Mouse (Mus musculus) heart, postnatal 0 days (tissue): ENCODE measurements around the gene Prickle1. TPM values are rescaled to one million over a fixed set of nuclear protein-coding genes. Genes with fewer than 3 reads are reported as not detected.
A peak's percentile ranks its signal among the peaks of the same experiment; 100 is the strongest.

Experiments
- ATAC-seq: fragments of 200-750 bp; cut with Nextera tagmentation; 2 replicates; pipeline ENCODE4 v1.8.0; 2017; ENCODE audit warnings: low read depth, moderate number of reproducible peaks, moderate library complexity; ENCODE audit not compliant: insufficient read depth
- DNase-seq: peaks from one replicate; pipeline ENCODE4 v3.0.0-alpha.2; 2016; ENCODE audit warnings: low spot score
- H3K27ac ChIP-seq: fragments of 300-500 bp; sonication (generic); 2 replicates; pipeline ENCODE4 v1.5.1; 2014; ENCODE audit warnings: low read depth, mild to moderate bottlenecking
- H3K27me3 ChIP-seq: fragments of 300-500 bp; sonication (generic); 2 replicates; pipeline ENCODE4 v1.6.1; 2014; ENCODE audit warnings: low read length, mixed read lengths; ENCODE audit not compliant: control insufficient read depth, insufficient read depth
- H3K36me3 ChIP-seq: fragments of 300-500 bp; sonication (generic); replicated peaks from 2 replicates; pipeline ENCODE4 v1.6.1; 2014; ENCODE audit warnings: low read length, mixed read lengths; ENCODE audit not compliant: control insufficient read depth, insufficient read depth
- H3K4me1 ChIP-seq: fragments of 300-500 bp; sonication (generic); 2 replicates; pipeline ENCODE4 v1.6.1; 2014; ENCODE audit warnings: antibody characterized with exemption; ENCODE audit not compliant: control insufficient read depth, insufficient read depth
- H3K4me2 ChIP-seq: fragments of 300-500 bp; sonication (generic); 2 replicates; pipeline ENCODE4 v1.6.1; 2014; ENCODE audit warnings: low read depth, mild to moderate bottlenecking, low read length, moderate library complexity
- H3K4me3 ChIP-seq: fragments of 300-500 bp; sonication (generic); 2 replicates; pipeline ENCODE4 v1.5.1; 2014; ENCODE audit warnings: low read depth, low read length
- H3K9ac ChIP-seq: fragments of 300-500 bp; sonication (generic); replicated peaks from 2 replicates; pipeline ENCODE4 v1.6.1; 2014; ENCODE audit warnings: low read depth, low read length, mixed read lengths
- H3K9me3 ChIP-seq: fragments of 300-500 bp; sonication (generic); replicated peaks from 2 replicates; pipeline ENCODE4 v1.6.1; 2016; ENCODE audit warnings: low read length; ENCODE audit not compliant: control insufficient read depth
- CTCF ChIP-seq: IDR thresholded peaks from 2 replicates; pipeline ENCODE4 v1.5.1; 2016; ENCODE audit warnings: antibody characterized with exemption, control low read depth, low read depth
- EP300 ChIP-seq: IDR thresholded peaks from 2 replicates; pipeline ENCODE4 v1.6.1; 2016; ENCODE audit warnings: antibody characterized with exemption, low read depth
- WGBS: fragments of 180-500 bp; shearing (Covaris S2); extraction: QIAGEN DNeasy Blood & Tissue Kit; methylation state at CpG from one replicate; pipeline ENCODE4 v1.1.7; 2014; 5-methylcytosine and 5-hydroxymethylcytosine counted together
- polyA plus RNA-seq: library from polyadenylated mRNA; unstranded; fragments of >200 nt; fragmentation: Nextera tagmentation; extraction: Ambion mirVana; gene quantifications from 2 replicates; pipeline ENCODE4 v1.2.1, GENCODE M21; 2015
- total RNA-seq: library from RNA; depleted of rRNA; stranded (reverse); fragments of >200 nt; gene quantifications from 2 replicates; pipeline ENCODE4 v1.2.3, GENCODE M21; 2014; ENCODE audit warnings: low replicate concordance

The Prickle1 gene
- total and polyA plus RNA-seq, 2 experiments from 2014 or later, result 21.0 to 24.2 TPM

GRCm38 (mm10) chr15:93518941-93519835, 76.5 kb downstream of the Prickle1 start:
- peak overlapping the region; percentile 81 for H3K9ac ChIP-seq
- peak overlapping the region; percentile 100 for H3K27ac ChIP-seq
- peak; percentile 75 for TF ChIP-seq CTCF
- TF ChIP-seq EP300, result peak; percentile 11
- H3K4me1 ChIP-seq, result peaks cover 56% of the 10 kb centered on the region
- no peaks in the 10 kb centered on the region for H3K36me3 ChIP-seq
- WGBS, result under 1% methylated on average over 85 of the region's 85 CpGs
- DNase-seq (peak; percentile 77), ATAC-seq (peak; percentile 84)
- peak overlapping the region; percentile 89 for H3K4me3 ChIP-seq
- H3K4me2 ChIP-seq, result peak overlapping the region; percentile 85
- no peaks in the 10 kb centered on the region for H3K27me3 ChIP-seq
- H3K9me3 ChIP-seq, result no peaks in the 10 kb centered on the region

DNA sequence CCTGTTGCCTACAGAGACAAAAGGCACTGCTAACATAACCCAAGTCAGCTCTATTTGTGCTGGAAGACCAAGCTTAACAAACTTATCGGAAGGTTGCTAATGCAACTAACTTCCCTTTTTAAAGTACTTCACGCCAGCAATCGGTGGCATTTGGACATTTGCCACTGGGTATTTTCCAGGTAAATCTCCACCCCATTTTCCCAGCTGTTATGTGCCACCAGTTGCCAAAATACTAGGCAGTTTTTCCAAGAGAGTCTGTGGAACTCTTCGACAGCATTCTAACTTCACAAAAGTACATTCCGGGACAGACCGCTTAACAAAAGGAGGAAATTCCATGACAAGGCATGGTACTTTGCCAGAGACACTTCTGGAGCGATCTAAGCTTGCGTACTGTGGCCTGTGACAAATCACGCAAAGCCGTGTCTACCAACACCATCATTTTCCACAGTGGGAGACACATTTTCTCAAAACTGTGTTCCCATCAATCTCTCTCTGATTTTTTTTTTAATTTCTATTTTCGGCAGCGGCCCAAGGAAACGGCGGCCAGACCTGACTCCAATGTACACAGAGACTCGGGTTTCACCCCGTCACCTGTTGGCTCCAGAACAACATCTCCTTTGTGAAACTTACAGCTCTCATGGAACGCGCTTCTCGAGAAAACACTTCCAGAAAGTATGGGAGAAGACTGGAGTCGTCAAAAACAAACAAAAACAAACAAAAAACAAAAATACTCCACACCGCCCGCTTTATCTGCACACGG, 77.4 kb downstream of the Prickle1 start:
- Histone ChIP-seq H3K9ac (peak overlapping the region; percentile 81), H3K4me1 (peaks cover 56% of the 10 kb centered on the region), H3K4me2 (peak overlapping the region; percentile 85), H3K4me3 (peak overlapping the region; percentile 89), H3K27me3 (no peaks in the 10 kb centered on the region), H3K36me3 (no peaks in the 10 kb centered on the region), H3K9me3 (no peaks in the 10 kb centered on the region), H3K27ac (peak overlapping the region; percentile 100)
- peak; percentile 47; the same call in 1 of the 2 replicates for TF ChIP-seq EP300
- TF ChIP-seq CTCF, result no peak
- DNase-seq (peak; percentile 79), ATAC-seq (no peak; the same call in 1 of the 2 replicates)
- WGBS, result 1% methylated on average over 23 of the region's 23 CpGs

- 64% methylated on average over 11 of the region's 11 CpGs for WGBS
- peaks cover 55% of the 10 kb centered on the region for H3K4me1 ChIP-seq
- peaks cover 3% of the 10 kb centered on the region; the same call in 1 of the 2 replicates for H3K36me3 ChIP-seq
Measured at GRCm38 (mm10) chr15:93517022-93517565, 78.6 kb downstream of the Prickle1 start.

DNA sequence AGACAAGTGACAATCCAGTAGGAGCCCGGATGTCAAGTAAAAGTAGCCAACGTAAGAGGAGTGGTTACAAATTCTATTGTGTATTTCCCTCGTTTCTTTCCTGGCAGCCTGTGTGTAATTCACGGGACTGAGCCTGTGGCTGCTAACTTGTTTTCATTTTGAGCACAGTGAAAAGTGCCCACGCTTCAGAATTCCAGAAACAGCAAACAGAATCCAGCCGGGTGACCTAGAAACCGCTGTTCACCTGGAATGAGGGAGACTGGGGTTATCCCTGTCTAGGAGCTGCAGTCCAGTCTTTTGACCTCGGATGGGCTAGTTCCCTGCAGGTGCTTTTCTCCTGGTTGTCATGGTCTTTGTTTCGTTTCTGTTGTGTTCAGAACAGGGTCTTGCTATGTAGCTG, 80.4 kb downstream of the Prickle1 start:
- no peak overlapping the region for H3K4me3 ChIP-seq
- TF ChIP-seq EP300 (no peak), CTCF (no peak)
- peaks cover 39% of the 10 kb centered on the region for H3K4me1 ChIP-seq
- no peak for DNase-seq
- no peaks in the 10 kb centered on the region for H3K27me3 ChIP-seq
- ATAC-seq, result no peak
- 55% methylated on average over 9 of the region's 9 CpGs for WGBS
- H3K9ac ChIP-seq, result no peak overlapping the region
- H3K4me2 ChIP-seq, result peak overlapping the region; percentile 16; the same call in 1 of the 2 replicates
- H3K36me3 ChIP-seq, result peaks cover 14% of the 10 kb centered on the region
- no peaks in the 10 kb centered on the region for H3K9me3 ChIP-seq
- H3K27ac ChIP-seq, result peak overlapping the region; percentile 26

More at GRCm38 (mm10) chr15:93517022-93517565, 78.6 kb downstream of the Prickle1 start:
- H3K9ac ChIP-seq, result peak overlapping the region; percentile 81; the same call in 1 of the 2 replicates
- peak overlapping the region; percentile 100 for H3K27ac ChIP-seq
- H3K4me3 ChIP-seq, result peak overlapping the region; percentile 89
- no peaks in the 10 kb centered on the region for H3K27me3 ChIP-seq
- H3K9me3 ChIP-seq, result no peaks in the 10 kb centered on the region
- DNase-seq (no peak), ATAC-seq (no peak)
- TF ChIP-seq EP300 (no peak), CTCF (no peak)
- H3K4me2 ChIP-seq, result peak overlapping the region; percentile 85

DNA sequence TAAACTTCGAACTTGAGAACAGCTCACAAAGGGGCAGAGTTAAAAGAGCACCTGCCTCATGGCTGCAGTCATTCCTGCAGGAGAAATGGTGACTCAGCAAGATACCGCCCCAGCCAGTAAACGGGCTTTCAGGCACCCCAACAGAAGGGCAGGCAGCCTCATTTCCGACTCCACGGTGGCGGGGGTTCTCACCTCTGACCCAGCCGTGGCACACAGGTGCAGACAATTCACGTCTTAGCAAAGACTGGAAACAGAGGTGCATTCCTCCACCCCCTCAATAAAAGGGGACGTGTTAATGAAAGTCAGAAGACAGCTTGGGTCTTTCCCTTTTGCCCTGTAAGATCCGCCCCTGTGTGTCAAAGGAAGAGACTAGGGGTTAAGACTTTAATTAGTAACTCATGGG, 81.8 kb downstream of the Prickle1 start:
- DNase-seq (peak; percentile 30), ATAC-seq (no peak)
- Histone ChIP-seq H3K4me2 (peak overlapping the region; percentile 53), H3K4me1 (peaks cover 38% of the 10 kb centered on the region), H3K9ac (0 out of 2 replicates have a peak overlapping the region, but pooled peaks have one; percentile 33), H3K27ac (no peak overlapping the region), H3K9me3 (no peaks in the 10 kb centered on the region), H3K27me3 (no peaks in the 10 kb centered on the region), H3K36me3 (peaks cover 22% of the 10 kb centered on the region), H3K4me3 (no peak overlapping the region)
- 13% methylated on average over 10 of the region's 10 CpGs for WGBS
- TF ChIP-seq CTCF (no peak), EP300 (no peak)
